Comparison of ENCODE assay signal across 20 mouse cellular contexts in genomic region chr17:10514812-10515211, GRCm38 (mm10).
DNase-seq lines count a peak whose midpoint lies in the region; ATAC-seq lines count a peak whose summit lies in the region.
"Had no signal": no experiment of that assay in that cellular context is flagged by ENCODE, and none has a peak within 500 bp of the region (broad histone marks: within the 10 kb centered on the region; RNA-seq: fewer than 3 reads in every experiment).

No protein-coding gene starts in this region.

- WGBS in forebrain, embryonic 11.5 days: 59% methylated on average over 6 of the region's 6 CpGs
- 46% methylated on average over 6 of the region's 6 CpGs for WGBS in forebrain, embryonic 15.5 days
- 16% methylated on average over 6 of the region's 6 CpGs for whole genome bisulfite sequencing in kidney, embryonic 15.5 days
- 43% methylated on average over 6 of the region's 6 CpGs for WGBS in neural tube, embryonic 11.5 days

- H3K4me3 ChIP-seq in forebrain, embryonic 11.5 days (ENCODE audit: low read depth, low read length): no peak overlapping the region
- no peak overlapping the region for H3K4me3 ChIP-seq in forebrain, embryonic 15.5 days
- no peak overlapping the region for H3K4me3 ChIP-seq in kidney, embryonic 15.5 days (replicated peaks)
- no peak overlapping the region for H3K4me3 ChIP-seq in neural tube, embryonic 11.5 days (ENCODE audit: low read depth, low read length)
- H3K4me3 ChIP-seq: heart, embryonic 10.5 days; liver, embryonic 13.5 days; myocyte had no signal

- peaks cover 9% of the 10 kb centered on the region for H3K4me1 ChIP-seq in forebrain, embryonic 11.5 days (replicated peaks; ENCODE audit: control insufficient read depth, insufficient read depth, low read length)
- H3K4me1 ChIP-seq in forebrain, embryonic 15.5 days: peaks cover 14% of the 10 kb centered on the region
- H3K4me1 ChIP-seq in kidney, embryonic 15.5 days: peaks cover 37% of the 10 kb centered on the region
- peaks cover 6% of the 10 kb centered on the region; the same call in 1 of the 2 replicates for H3K4me1 ChIP-seq in neural tube, embryonic 11.5 days (ENCODE audit: control insufficient read depth, insufficient read depth, low read length)
- H3K4me1 ChIP-seq: liver, embryonic 13.5 days had no signal

- H3K36me3 ChIP-seq in forebrain, embryonic 11.5 days (ENCODE audit: control insufficient read depth, insufficient read depth, low read length): no peaks in the 10 kb centered on the region
- H3K36me3 ChIP-seq in forebrain, embryonic 15.5 days: no peaks in the 10 kb centered on the region
- H3K36me3 ChIP-seq in kidney, embryonic 15.5 days: no peaks in the 10 kb centered on the region
- no peaks in the 10 kb centered on the region for H3K36me3 ChIP-seq in neural tube, embryonic 11.5 days (ENCODE audit: control insufficient read depth, insufficient read depth, low read length)
- H3K36me3 ChIP-seq: heart, embryonic 10.5 days; liver, embryonic 13.5 days had no signal

- ATAC-seq in forebrain, embryonic 11.5 days (replicated peaks; ENCODE audit: low FRiP score): peak; percentile 44; the same call in 1 of the 2 replicates
- ATAC-seq in forebrain, embryonic 15.5 days (replicated peaks): no peak; the same call in 1 of the 2 replicates
- ATAC-seq in kidney, embryonic 15.5 days (replicated peaks; ENCODE audit: low FRiP score): peak; percentile 90
- ATAC-seq in neural tube, embryonic 11.5 days (ENCODE audit: insufficient read depth, low FRiP score, low TSS enrichment): peak; percentile 41; the same call in 1 of the 2 replicates
- ATAC-seq: Patski had no signal

- H3K4me2 ChIP-seq in forebrain, embryonic 11.5 days (ENCODE audit: low read depth, low read length, severe bottlenecking): no peak overlapping the region
- no peak overlapping the region for H3K4me2 ChIP-seq in forebrain, embryonic 15.5 days (replicated peaks)
- peak overlapping the region; percentile 44 for H3K4me2 ChIP-seq in kidney, embryonic 15.5 days
- H3K4me2 ChIP-seq in neural tube, embryonic 11.5 days (ENCODE audit: low read depth): no peak overlapping the region
- H3K4me2 ChIP-seq: liver, embryonic 13.5 days had no signal

- H3K27ac ChIP-seq in forebrain, embryonic 11.5 days (ENCODE audit: low read depth, low read length): no peak overlapping the region
- no peak overlapping the region for H3K27ac ChIP-seq in forebrain, embryonic 15.5 days (replicated peaks)
- H3K27ac ChIP-seq in kidney, embryonic 15.5 days: peak overlapping the region; percentile 82
- H3K27ac ChIP-seq in neural tube, embryonic 11.5 days (ENCODE audit: low read depth, low read length): no peak overlapping the region
- H3K27ac ChIP-seq: heart, embryonic 10.5 days; liver, embryonic 13.5 days had no signal

- no peaks in the 10 kb centered on the region for H3K9me3 ChIP-seq in forebrain, embryonic 11.5 days (ENCODE audit: control insufficient read depth, low read length)
- no peaks in the 10 kb centered on the region for H3K9me3 ChIP-seq in forebrain, embryonic 15.5 days
- no peaks in the 10 kb centered on the region for H3K9me3 ChIP-seq in kidney, embryonic 15.5 days (replicated peaks)
- no peaks in the 10 kb centered on the region for H3K9me3 ChIP-seq in neural tube, embryonic 11.5 days (ENCODE audit: control insufficient read depth, low read length)
- H3K9me3 ChIP-seq: heart, embryonic 10.5 days; liver, embryonic 13.5 days had no signal

- no peak for DNase-seq in forebrain, embryonic 11.5 days (ENCODE audit: low spot score)
- no peak for DNase-seq in kidney, adult 8-10 months
- no peak for DNase-seq in neural tube, embryonic 11.5 days (ENCODE audit: low spot score)
- DNase-seq in neural tube, embryonic 10.5 days (ENCODE audit: extremely low spot score, low spot score): no peak
- DNase-seq in cerebellum, adult 11-12 months: no peak
- no peak for DNase-seq in thymus, adult 18-20 months
- DNase-seq: adrenal gland, adult 2 months; cerebellum, adult 8-10 months; gastrocnemius, postnatal 25 days; heart, postnatal 14 days; kidney, adult 11 months; left cerebral cortex, postnatal 4 days; liver, embryonic 13.5 days; thymus, postnatal 4 days had no signal

- no peaks in the 10 kb centered on the region for H3K27me3 ChIP-seq in forebrain, embryonic 11.5 days (ENCODE audit: control insufficient read depth, insufficient read depth, low read length)
- H3K27me3 ChIP-seq in forebrain, embryonic 15.5 days: 0 out of 2 replicates have a peak, but pooled peaks cover 4% of the 10 kb centered on the region
- no peaks in the 10 kb centered on the region for H3K27me3 ChIP-seq in kidney, embryonic 15.5 days
- no peaks in the 10 kb centered on the region for H3K27me3 ChIP-seq in neural tube, embryonic 11.5 days (ENCODE audit: control insufficient read depth, insufficient read depth, low read length)
- H3K27me3 ChIP-seq: CH12.LX; liver, embryonic 13.5 days; Patski had no signal

- H3K9ac ChIP-seq in forebrain, embryonic 11.5 days (ENCODE audit: low read length): no peak overlapping the region; the same call in 1 of the 2 replicates
- H3K9ac ChIP-seq in forebrain, embryonic 15.5 days (replicated peaks): no peak overlapping the region
- peak overlapping the region; percentile 14; the same call in 1 of the 2 replicates for H3K9ac ChIP-seq in kidney, embryonic 15.5 days
- H3K9ac ChIP-seq in neural tube, embryonic 11.5 days (ENCODE audit: low read length): no peak overlapping the region
- H3K9ac ChIP-seq: liver, embryonic 13.5 days had no signal
